Mouse (Mus musculus) embryonic fibroblast, embryonic 13.5 days (primary cell): ENCODE data around the gene Igfbp6.

Experiments
- CTCF ChIP-seq: IDR thresholded peaks from 2 replicates; pipeline ENCODE4 v1.5.1; 2011; ENCODE audit warnings: mild to moderate bottlenecking, control low read depth, low read length, moderate library complexity, borderline replicate concordance; ENCODE audit not compliant: insufficient read depth
- POLR2A ChIP-seq: IDR thresholded peaks from 2 replicates; pipeline ENCODE4 v1.6.1; 2011; ENCODE audit warnings: low read depth, mild to moderate bottlenecking, control low read depth, low read length, moderate library complexity

- no peak for TF ChIP-seq POLR2A
- TF ChIP-seq CTCF = peak; percentile 66; the same call in 1 of the 2 replicates
Observed at GRCm38 (mm10) chr15:102108651-102109525, 35.3 kb upstream of the Igfbp6 start.
